In genomic region chr1:95267950-95268724, GRCm38 (mm10) we compare ENCODE assay signal across 8 mouse cellular contexts. TPM values are rescaled to one million over a fixed set of nuclear protein-coding genes. Genes with fewer than 3 reads are reported as not detected.
A peak's percentile ranks its signal among the peaks of the same experiment; 100 is the strongest.
DNase-seq lines count a peak whose midpoint lies in the region; ATAC-seq and TF ChIP-seq lines count a peak whose summit lies in the region.

No protein-coding gene starts in this region.

- TF ChIP-seq POLR2A in CH12.LX (IDR thresholded peaks at IDR 0.05; ENCODE audit: low read depth, low read length), result no peak

- peaks cover 5 to 26% of the 10 kb centered on the region in 2 experiments for H3K4me1 ChIP-seq in CH12.LX (ENCODE audit: control insufficient read depth in 1 of 2, insufficient read depth in 2 of 2)
- no peaks in the 10 kb centered on the region for H3K4me1 ChIP-seq in heart, embryonic 13.5 days
- no peaks in the 10 kb centered on the region for H3K4me1 ChIP-seq in liver, embryonic 11.5 days (replicated peaks; ENCODE audit: control insufficient read depth, insufficient read depth, low read length)

- no peaks in the 10 kb centered on the region for H3K9me3 ChIP-seq in CH12.LX (replicated peaks; ENCODE audit: low read length)
- H3K9me3 ChIP-seq in heart, embryonic 13.5 days, result no peaks in the 10 kb centered on the region
- no peaks in the 10 kb centered on the region for H3K9me3 ChIP-seq in liver, embryonic 11.5 days (ENCODE audit: control insufficient read depth, low read length)

- H3K27ac ChIP-seq in CH12.LX (ENCODE audit: insufficient read depth, low read depth), result peak overlapping the region; percentile 95
- no peak overlapping the region for H3K27ac ChIP-seq in heart, embryonic 13.5 days (replicated peaks)
- no peak overlapping the region for H3K27ac ChIP-seq in liver, embryonic 11.5 days (ENCODE audit: low read depth, low read length)

- H3K4me3 ChIP-seq in CH12.LX (replicated peaks in 1 of 3; ENCODE audit: low read depth in 2 of 3, low read length in 2 of 3, poor library complexity in 1 of 3), result peak overlapping the region; percentile 33 to 58 (median 33)
- H3K4me3 ChIP-seq in heart, embryonic 13.5 days, result no peak overlapping the region
- H3K4me3 ChIP-seq in liver, embryonic 11.5 days (ENCODE audit: low read depth, low read length), result no peak overlapping the region

- in situ Hi-C loops in CH12.LX (cut with MboI; ENCODE audit: low pct_ligation_motif_present, low pct_unique_long_range_greater_than_20kb, low sequenced_read_pairs), result no loop called here

- ATAC-seq in heart, embryonic 13.5 days (ENCODE audit: extremely low read depth, insufficient number of reproducible peaks, low FRiP score, low TSS enrichment), result no peak
- peak; percentile 56 for ATAC-seq in neutrophil, adult 5-6 weeks (ENCODE audit: extremely low read depth, insufficient number of reproducible peaks, low FRiP score, poor library complexity, severe bottlenecking)
- ATAC-seq in liver, embryonic 11.5 days (replicated peaks; ENCODE audit: low FRiP score), result no peak

- H3K4me2 ChIP-seq in CH12.LX (ENCODE audit: insufficient read depth, low read depth, poor library complexity, severe bottlenecking), result peak overlapping the region; percentile 85
- peak overlapping the region; percentile 36 for H3K4me2 ChIP-seq in heart, embryonic 13.5 days
- no peak overlapping the region for H3K4me2 ChIP-seq in liver, embryonic 11.5 days

- no peaks in the 10 kb centered on the region for H3K36me3 ChIP-seq in CH12.LX (replicated peaks in 1 of 2; ENCODE audit: control insufficient read depth in 1 of 2, insufficient read depth in 1 of 2, low read length in 1 of 2)
- H3K36me3 ChIP-seq in heart, embryonic 13.5 days, result no peaks in the 10 kb centered on the region
- H3K36me3 ChIP-seq in liver, embryonic 11.5 days (ENCODE audit: control insufficient read depth, insufficient read depth, low read length), result no peaks in the 10 kb centered on the region

- DNase-seq in gastrocnemius, postnatal 10 days, result peak; percentile 8
- no peak for DNase-seq in gastrocnemius, adult 18-20 months (ENCODE audit: low spot score)
- DNase-seq in CH12.LX (ENCODE audit: extremely low read depth), result peak; percentile 96
- DNase-seq in left cerebral cortex, postnatal 25 days (ENCODE audit: low spot score in 2 of 2), result peak; percentile 10 to 36
- DNase-seq in liver, embryonic 11.5 days (ENCODE audit: low spot score), result no peak
- DNase-seq in testis, postnatal 10 days (ENCODE audit: low spot score), result no peak

- H3K79me2 ChIP-seq in CH12.LX (replicated peaks; ENCODE audit: control insufficient read depth, extremely low read depth, insufficient read depth, poor library complexity, severe bottlenecking), result no peaks in the 10 kb centered on the region

- intact Hi-C loops in left cerebral cortex, postnatal 25 days (cut with DNase I), result no loop called here

- peak overlapping the region; percentile 39 for H3K9ac ChIP-seq in CH12.LX (ENCODE audit: insufficient read depth, low read depth)
- H3K9ac ChIP-seq in heart, embryonic 13.5 days, result no peak overlapping the region
- no peak overlapping the region for H3K9ac ChIP-seq in liver, embryonic 11.5 days (ENCODE audit: low read depth, low read length)

- peaks cover 2% of the 10 kb centered on the region for H3K27me3 ChIP-seq in CH12.LX (replicated peaks)
- H3K27me3 ChIP-seq in heart, embryonic 13.5 days (replicated peaks), result no peaks in the 10 kb centered on the region
- no peaks in the 10 kb centered on the region for H3K27me3 ChIP-seq in liver, embryonic 11.5 days (replicated peaks; ENCODE audit: control insufficient read depth, insufficient read depth, low read length)

- no peak for TF ChIP-seq CTCF in CH12.LX (conservative IDR thresholded peaks at IDR 0.05 in 1 of 2, IDR thresholded peaks at IDR 0.05 in 1 of 2; ENCODE audit: low read depth in 2 of 2, low read length in 2 of 2)

- peak; percentile 99 for TF ChIP-seq EP300 in CH12.LX (IDR thresholded peaks at IDR 0.05; ENCODE audit: low read length)

- dilution Hi-C loops in CH12.LX (cut with MboI; ENCODE audit: extremely low pct_ligation_motif_present, extremely low pct_unique_long_range_greater_than_20kb, low sequenced_read_pairs), result no loop called here

- 61% methylated on average over 13 of the region's 13 CpGs for WGBS in heart, embryonic 13.5 days
- WGBS in liver, embryonic 11.5 days, result 76% methylated on average over 13 of the region's 13 CpGs

- peak; percentile 7 for TF ChIP-seq RAD21 in CH12.LX (IDR thresholded peaks at IDR 0.05; ENCODE audit: low read depth, low read length)

TF ChIP-seq in CH12.LX, 34 proteins besides CTCF, POLR2A, EP300 and RAD21:
- TF ChIP-seq ZKSCAN1 (IDR thresholded peaks at IDR 0.05; ENCODE audit: borderline replicate concordance, low read depth, low read length), result no peak
- no peak for TF ChIP-seq HCFC1 (IDR thresholded peaks at IDR 0.05; ENCODE audit: low read depth, low read length)
- 0 out of 2 replicates have a peak, but pooled peaks have one; percentile 20 for TF ChIP-seq ELF1 (IDR thresholded peaks at IDR 0.05; ENCODE audit: low read depth, low read length)
- no peak for TF ChIP-seq ZNF384 (IDR thresholded peaks at IDR 0.05; ENCODE audit: low read depth, low read length)
- TF ChIP-seq ZC3H11A (IDR thresholded peaks at IDR 0.05; ENCODE audit: low read depth, low read length), result no peak
- TF ChIP-seq ETS1 (conservative IDR thresholded peaks at IDR 0.05; ENCODE audit: low read depth, low read length), result peak; percentile 98
- TF ChIP-seq POLR2AphosphoS2 (IDR thresholded peaks at IDR 0.05; ENCODE audit: low read depth, low read length), result no peak
- TF ChIP-seq NELFE (IDR thresholded peaks at IDR 0.05; ENCODE audit: low read depth, low read length), result no peak
- 0 out of 2 replicates have a peak, but pooled peaks have one; percentile 38 for TF ChIP-seq ZMIZ1 (IDR thresholded peaks at IDR 0.05; ENCODE audit: low read depth, low read length)
- no peak for TF ChIP-seq USF2 (conservative IDR thresholded peaks at IDR 0.05; ENCODE audit: low read depth, low read length)
- TF ChIP-seq CHD2 (IDR thresholded peaks at IDR 0.05; ENCODE audit: low read length), result peak; percentile 88
- TF ChIP-seq RCOR1 (conservative IDR thresholded peaks at IDR 0.05; ENCODE audit: low read depth, low read length), result peak; percentile 100
- TF ChIP-seq SMC3 (IDR thresholded peaks at IDR 0.05; ENCODE audit: low read depth, low read length), result no peak; the same call in none of the 2 replicates
- peak; percentile 100 for TF ChIP-seq TCF12 (IDR thresholded peaks at IDR 0.05; ENCODE audit: low read depth, low read length)
- TF ChIP-seq MXI1 (IDR thresholded peaks at IDR 0.05; ENCODE audit: low read depth, low read length), result peak; percentile 89
- TF ChIP-seq UBTF (IDR thresholded peaks at IDR 0.05; ENCODE audit: low read depth, low read length), result peak; percentile 73; the same call in 1 of the 2 replicates
- peak; percentile 96 for TF ChIP-seq BHLHE40 (IDR thresholded peaks at IDR 0.05; ENCODE audit: low read depth, low read length)
- peak; percentile 92 for TF ChIP-seq JUND (conservative IDR thresholded peaks at IDR 0.05; ENCODE audit: low read depth, low read length)
- no peak for TF ChIP-seq KAT2A (IDR thresholded peaks at IDR 0.05; ENCODE audit: insufficient replicate concordance, low read length)
- peak; percentile 80 for TF ChIP-seq MAZ (IDR thresholded peaks at IDR 0.05; ENCODE audit: low read depth, low read length)
- TF ChIP-seq SIN3A (IDR thresholded peaks at IDR 0.05; ENCODE audit: low read length), result peak; percentile 97
- no peak; the same call in 1 of the 2 replicates for TF ChIP-seq CHD1 (IDR thresholded peaks at IDR 0.05; ENCODE audit: low read depth, low read length)
- peak; percentile 94 for TF ChIP-seq MEF2A (IDR thresholded peaks at IDR 0.05; ENCODE audit: borderline replicate concordance, low read depth, low read length)
- TF ChIP-seq MAFK (IDR thresholded peaks at IDR 0.05; ENCODE audit: insufficient replicate concordance, low read length), result peak; percentile 90
- no peak for TF ChIP-seq GABPA (IDR thresholded peaks at IDR 0.05; ENCODE audit: insufficient replicate concordance, low read depth, low read length)
- TF ChIP-seq NRF1 (IDR thresholded peaks at IDR 0.05; ENCODE audit: low read depth, low read length), result peak; percentile 55; the same call in 1 of the 2 replicates
- no peak for TF ChIP-seq USF1 (IDR thresholded peaks at IDR 0.05; ENCODE audit: low read depth, low read length)
- peak; percentile 85 for TF ChIP-seq MYC (IDR thresholded peaks at IDR 0.05; ENCODE audit: low read depth, low read length)
- TF ChIP-seq MAX (IDR thresholded peaks at IDR 0.05; ENCODE audit: low read length), result peak; percentile 84
- peak; percentile 91 for TF ChIP-seq JUN (IDR thresholded peaks at IDR 0.05; ENCODE audit: insufficient read depth, low read depth, low read length)
- no peak for TF ChIP-seq PAX5 (IDR thresholded peaks at IDR 0.05; ENCODE audit: low read length)
- TF ChIP-seq IRF4 (IDR thresholded peaks at IDR 0.05; ENCODE audit: low read depth, low read length), result peak; percentile 99
- TF ChIP-seq E2F4 (IDR thresholded peaks at IDR 0.05; ENCODE audit: insufficient replicate concordance, low read depth, low read length), result no peak
- TF ChIP-seq TBP (conservative IDR thresholded peaks at IDR 0.05; ENCODE audit: low read depth, low read length), result 0 out of 2 replicates have a peak, but pooled peaks have one; percentile 14

RNA-seq across cellular contexts. Expression of gene Fam174a, which starts 45.3 kb away (rescaled TPM):
- total RNA-seq in gastrocnemius, postnatal 10 days (2021), result 10 to 100 TPM; 19.5 to 23.0 TPM
- total RNA-seq in gastrocnemius, adult 18-20 months (2021), result 10 to 100 TPM; 37.6 to 39.1 TPM
- total RNA-seq in CH12.LX (2012; rRNA removed), result 11.4 and 14.6 TPM in 2 replicates
- 21.5 and 22.3 TPM in 2 replicates for total RNA-seq in CH12.LX (2014; rRNA removed)
- 10.1 TPM in 2 replicates for polyA plus RNA-seq in CH12.LX (2012; ENCODE audit: insufficient read length, low read depth)
- polyA plus RNA-seq in heart, embryonic 13.5 days (2015; fragmentation: Nextera tagmentation; extraction: Ambion mirVana), result 20.7 and 26.0 TPM in 2 replicates
- 10 to 100 TPM; 37.9 to 40.4 TPM for total RNA-seq in left cerebral cortex, postnatal 25 days (2021)
- 22.3 and 22.5 TPM in 2 replicates for total RNA-seq in neutrophil, adult 5-6 weeks (2017)
- polyA plus RNA-seq in liver, embryonic 11.5 days (2014; fragmentation: Nextera tagmentation; extraction: Ambion mirVana), result 12.8 and 13.6 TPM in 2 replicates

Comparison
In these comparisons a context has a peak if more than half of its experiments do, and no peak if none do; other contexts are left out.
1. DNase-seq: peak in gastrocnemius, postnatal 10 days (single experiment), CH12.LX (single experiment) and left cerebral cortex, postnatal 25 days (2 of 2); none in gastrocnemius, adult 18-20 months (single experiment), liver, embryonic 11.5 days (single experiment) and testis, postnatal 10 days (single experiment).
2. H3K4me3 ChIP-seq: peak in CH12.LX (3 of 3); none in heart, embryonic 13.5 days (single experiment) and liver, embryonic 11.5 days (single experiment).